Mouse (Mus musculus): ENCODE results near the gene Pofut1. TPM values are rescaled to one million over a fixed set of nuclear protein-coding genes. Genes with fewer than 3 reads are reported as not detected.
"Not testable (repeated sequence)": the region's sequence is repeated elsewhere in the genome, so short reads cannot be mapped to it uniquely, and the experiment has no call there.

Pofut1 gene
- total and polyA plus RNA-seq, 2 experiments, result 6.9 to 14.2 TPM

DNA sequence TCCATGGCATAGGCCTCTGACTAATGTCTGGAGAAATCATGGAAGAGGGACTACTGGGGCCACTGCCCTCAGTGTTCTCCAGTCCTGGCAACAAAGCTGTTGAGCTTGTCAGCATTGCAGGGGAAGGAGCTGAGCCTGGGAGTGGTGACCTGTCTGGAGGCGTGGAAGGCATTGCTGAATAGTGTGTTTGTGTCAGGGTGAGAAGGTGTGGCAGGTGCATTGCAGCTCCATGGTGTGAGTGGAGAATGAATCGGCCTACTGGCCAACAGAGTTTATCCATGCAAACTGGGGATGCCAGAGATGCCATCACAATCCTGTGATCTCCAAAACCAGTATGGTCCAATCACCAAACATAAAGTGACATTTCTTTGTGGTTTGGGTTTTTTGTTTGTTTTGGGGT, 15.3 kb downstream of the Pofut1 start:
- no peaks in the 10 kb centered on the region for H3K27me3 ChIP-seq (ENCODE audit: control insufficient read depth, insufficient read depth, low read length)
- H3K36me3 ChIP-seq (ENCODE audit: control insufficient read depth, insufficient read depth, low read length), result peaks cover 5% of the 10 kb centered on the region
- no peaks in the 10 kb centered on the region for H3K79me2 ChIP-seq (ENCODE audit: control insufficient read depth, insufficient read depth, low read length)
- WGBS, result 93% methylated on average over 2 of the region's 2 CpGs
- no peak for DNase-seq (ENCODE audit: extremely low read depth, low read depth, low spot score)
- H3K27ac ChIP-seq (replicated peaks; ENCODE audit: insufficient read depth, low read depth, low read length), result no peak overlapping the region
- H3K4me1 ChIP-seq (ENCODE audit: control insufficient read depth, insufficient read depth, low read length), result no peaks in the 10 kb centered on the region
- no peak overlapping the region for H3K4me3 ChIP-seq (ENCODE audit: insufficient read depth, low read depth, low read length)
- no peak for TF ChIP-seq CTCF (IDR thresholded peaks at IDR 0.05; ENCODE audit: low read depth, low read length)
- TF ChIP-seq POLR2A (IDR thresholded peaks at IDR 0.05; ENCODE audit: extremely low read depth, insufficient read depth, low read length), result no peak
- no peak overlapping the region for H3K9ac ChIP-seq (ENCODE audit: low read depth, low read length)

DNA sequence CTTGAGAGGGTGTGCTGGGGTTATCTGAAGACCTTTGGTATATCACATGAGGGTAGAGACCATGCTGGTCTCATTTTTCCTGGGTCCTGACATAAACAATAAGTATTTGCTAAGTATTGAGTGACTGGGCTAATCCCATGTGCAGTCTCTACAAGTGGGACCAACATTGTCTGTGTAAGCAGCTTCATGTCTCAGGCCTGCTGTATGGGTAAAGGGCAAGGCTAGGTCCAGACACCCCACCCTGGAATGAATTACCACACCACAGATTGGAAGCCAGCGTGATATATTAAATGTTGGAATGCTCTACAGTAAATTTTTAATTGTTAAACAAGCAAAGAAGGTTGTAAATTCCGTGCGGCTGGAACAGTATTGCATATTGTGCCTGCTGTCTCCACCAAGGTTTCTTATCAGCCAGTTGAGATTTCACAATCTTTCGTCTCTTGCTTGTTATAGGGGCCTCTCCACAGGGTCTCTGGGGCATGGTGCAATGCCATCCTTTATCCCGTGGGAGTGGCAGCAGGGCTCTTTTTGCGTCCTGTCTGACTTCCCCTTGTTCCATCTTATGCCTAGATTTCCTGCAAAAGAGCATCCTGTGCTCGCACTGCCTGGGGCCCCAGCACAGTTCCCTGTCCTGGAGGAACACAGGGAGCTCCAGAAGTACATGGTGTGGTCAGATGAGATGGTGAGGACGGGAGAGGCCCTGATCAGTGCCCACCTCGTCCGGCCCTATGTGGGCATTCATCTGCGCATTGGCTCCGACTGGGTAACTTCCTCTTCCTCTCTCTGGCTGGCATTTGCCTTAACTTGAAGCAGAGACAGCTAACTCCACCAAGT, 17.9 kb downstream of the Pofut1 start:
- DNase-seq (ENCODE audit: extremely low read depth, low read depth, low spot score), result no peak
- Histone ChIP-seq H3K4me3 (ENCODE audit: insufficient read depth, low read depth, low read length) (no peak overlapping the region), H3K36me3 (ENCODE audit: control insufficient read depth, insufficient read depth, low read length) (peaks cover 2% of the 10 kb centered on the region; the same call in 1 of the 2 replicates)

DNA sequence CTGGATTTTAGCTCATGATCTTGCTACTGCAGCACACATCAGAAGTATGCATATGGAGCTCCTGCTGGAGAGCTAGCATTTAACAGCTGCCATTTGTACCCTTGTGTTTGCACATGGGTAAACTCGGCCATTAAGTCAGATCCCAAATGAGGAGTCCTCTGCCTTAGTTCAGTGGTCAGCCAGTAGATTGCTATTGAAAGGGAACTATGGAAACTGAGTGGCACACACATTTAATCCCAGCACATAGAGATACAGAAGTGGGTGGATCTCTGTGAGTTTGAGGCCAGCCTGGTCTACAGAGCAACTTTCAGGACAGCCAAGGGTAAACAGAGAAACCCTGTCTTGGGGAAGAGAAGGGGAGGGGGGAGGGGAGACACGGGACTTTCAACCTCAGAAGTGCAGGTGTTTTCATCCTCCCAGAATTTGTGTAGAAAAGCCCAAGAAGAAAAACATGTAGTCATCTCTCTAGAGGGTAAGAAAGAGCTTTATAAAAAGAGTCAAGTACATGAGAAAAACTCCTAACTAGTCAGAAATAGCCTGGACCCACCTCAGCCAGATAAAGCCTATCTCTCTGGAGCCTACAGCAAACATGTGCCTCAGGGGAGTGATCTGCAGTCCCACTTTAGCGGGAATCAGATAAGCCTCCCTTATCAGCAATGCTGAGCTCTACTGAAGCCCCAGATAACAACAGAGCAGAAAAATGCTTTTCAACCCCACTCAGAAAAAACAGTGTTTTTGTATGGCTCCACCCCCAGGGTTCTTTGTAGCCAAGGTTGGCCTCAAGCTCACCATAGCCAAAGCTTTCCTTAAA, 18.7 kb downstream of the Pofut1 start:
- no peaks in the 10 kb centered on the region for H3K79me2 ChIP-seq (ENCODE audit: control insufficient read depth, insufficient read depth, low read length)
- no peaks in the 10 kb centered on the region for H3K4me1 ChIP-seq (ENCODE audit: control insufficient read depth, insufficient read depth, low read length)
- 83% methylated on average over 3 of the region's 3 CpGs for WGBS
- TF ChIP-seq POLR2A (IDR thresholded peaks at IDR 0.05; ENCODE audit: extremely low read depth, insufficient read depth, low read length), result no peak
- H3K36me3 ChIP-seq (ENCODE audit: control insufficient read depth, insufficient read depth, low read length), result peaks cover 2% of the 10 kb centered on the region; the same call in 1 of the 2 replicates
- DNase-seq (ENCODE audit: extremely low read depth, low read depth, low spot score), result no peak
- no peak overlapping the region for H3K4me3 ChIP-seq (ENCODE audit: insufficient read depth, low read depth, low read length)
- H3K27me3 ChIP-seq (ENCODE audit: control insufficient read depth, insufficient read depth, low read length), result no peaks in the 10 kb centered on the region
- no peak overlapping the region for H3K27ac ChIP-seq (replicated peaks; ENCODE audit: insufficient read depth, low read depth, low read length)
- H3K9ac ChIP-seq (ENCODE audit: low read depth, low read length), result no peak overlapping the region

More for the DNA sequence above, 17.9 kb downstream of the Pofut1 start:
- TF ChIP-seq CTCF (IDR thresholded peaks at IDR 0.05; ENCODE audit: low read depth, low read length), result no peak
- TF ChIP-seq POLR2A (IDR thresholded peaks at IDR 0.05; ENCODE audit: extremely low read depth, insufficient read depth, low read length), result no peak
- no peaks in the 10 kb centered on the region for H3K79me2 ChIP-seq (ENCODE audit: control insufficient read depth, insufficient read depth, low read length)
- H3K27me3 ChIP-seq (ENCODE audit: control insufficient read depth, insufficient read depth, low read length), result no peaks in the 10 kb centered on the region
- no peak overlapping the region for H3K27ac ChIP-seq (replicated peaks; ENCODE audit: insufficient read depth, low read depth, low read length)
- 80% methylated on average over 12 of the region's 12 CpGs for WGBS
- H3K9ac ChIP-seq (ENCODE audit: low read depth, low read length), result no peak overlapping the region
- no peaks in the 10 kb centered on the region for H3K4me1 ChIP-seq (ENCODE audit: control insufficient read depth, insufficient read depth, low read length)

DNA sequence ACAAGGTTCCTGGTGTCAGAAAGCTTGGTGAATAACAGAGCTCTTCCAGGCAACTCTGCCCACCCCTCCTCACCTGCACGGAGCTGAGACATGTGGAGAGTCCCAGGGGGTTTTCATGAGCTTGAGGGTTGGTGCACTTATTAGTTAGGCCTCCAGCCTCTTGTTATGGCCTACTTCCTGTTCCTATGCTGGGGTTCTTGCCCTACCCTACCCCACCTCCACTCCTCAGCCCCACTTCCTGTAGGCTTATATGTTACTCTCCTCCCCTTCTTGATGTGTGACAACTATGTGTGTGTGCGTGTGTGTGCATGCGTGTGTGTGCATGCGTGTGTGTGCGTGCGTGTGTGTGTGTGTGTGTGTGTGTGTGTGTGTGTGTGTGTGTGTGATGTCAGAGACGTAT, 21.7 kb downstream of the Pofut1 start:
- WGBS, result 93% methylated on average over 7 of the region's 7 CpGs
- DNase-seq (ENCODE audit: extremely low read depth, low read depth, low spot score), result no peak
- H3K79me2 ChIP-seq (ENCODE audit: control insufficient read depth, insufficient read depth, low read length), result no peaks in the 10 kb centered on the region
- H3K27me3 ChIP-seq (ENCODE audit: control insufficient read depth, insufficient read depth, low read length), result no peaks in the 10 kb centered on the region
- H3K4me3 ChIP-seq (ENCODE audit: insufficient read depth, low read depth, low read length), result no peak overlapping the region
- H3K36me3 ChIP-seq (ENCODE audit: control insufficient read depth, insufficient read depth, low read length), result peaks cover 2% of the 10 kb centered on the region; the same call in 1 of the 2 replicates
- no peak overlapping the region for H3K27ac ChIP-seq (replicated peaks; ENCODE audit: insufficient read depth, low read depth, low read length)
- H3K9ac ChIP-seq (ENCODE audit: low read depth, low read length), result no peak overlapping the region
- no peaks in the 10 kb centered on the region for H3K4me1 ChIP-seq (ENCODE audit: control insufficient read depth, insufficient read depth, low read length)
- no peak for TF ChIP-seq POLR2A (IDR thresholded peaks at IDR 0.05; ENCODE audit: extremely low read depth, insufficient read depth, low read length)

DNA sequence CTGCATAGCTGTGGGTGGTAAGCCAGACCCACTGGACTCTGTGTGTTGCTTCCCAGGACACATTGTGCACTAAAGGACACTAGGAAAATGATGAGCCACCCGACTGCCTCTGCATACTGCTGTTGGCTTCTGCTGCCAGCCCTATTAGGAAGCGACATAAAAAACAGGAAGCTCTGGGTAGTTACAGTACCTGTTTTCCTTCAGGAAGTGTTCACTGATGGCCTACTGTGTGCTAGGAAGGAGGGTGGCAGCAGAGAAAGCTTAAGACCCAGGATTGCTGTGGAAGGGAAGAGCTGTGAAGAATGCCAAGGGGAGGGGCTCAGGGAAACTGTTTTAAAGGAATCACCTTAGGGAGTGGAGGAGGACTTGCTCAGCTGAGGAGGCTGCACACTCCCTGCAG, 26.0 kb downstream of the Pofut1 start:
- no peak for DNase-seq (ENCODE audit: extremely low read depth, low read depth, low spot score)
- Histone ChIP-seq H3K9ac (ENCODE audit: low read depth, low read length) (no peak overlapping the region), H3K4me3 (ENCODE audit: insufficient read depth, low read depth, low read length) (no peak overlapping the region), H3K27me3 (ENCODE audit: control insufficient read depth, insufficient read depth, low read length) (no peaks in the 10 kb centered on the region), H3K4me1 (ENCODE audit: control insufficient read depth, insufficient read depth, low read length) (no peaks in the 10 kb centered on the region), H3K36me3 (ENCODE audit: control insufficient read depth, insufficient read depth, low read length) (no peaks in the 10 kb centered on the region; the same call in 1 of the 2 replicates), H3K79me2 (ENCODE audit: control insufficient read depth, insufficient read depth, low read length) (no peaks in the 10 kb centered on the region), H3K27ac (replicated peaks; ENCODE audit: insufficient read depth, low read depth, low read length) (no peak overlapping the region)
- TF ChIP-seq POLR2A (IDR thresholded peaks at IDR 0.05; ENCODE audit: extremely low read depth, insufficient read depth, low read length) (no peak), CTCF (IDR thresholded peaks at IDR 0.05; ENCODE audit: low read depth, low read length) (no peak)
- 82% methylated on average over 2 of the region's 2 CpGs for whole genome bisulfite sequencing

DNA sequence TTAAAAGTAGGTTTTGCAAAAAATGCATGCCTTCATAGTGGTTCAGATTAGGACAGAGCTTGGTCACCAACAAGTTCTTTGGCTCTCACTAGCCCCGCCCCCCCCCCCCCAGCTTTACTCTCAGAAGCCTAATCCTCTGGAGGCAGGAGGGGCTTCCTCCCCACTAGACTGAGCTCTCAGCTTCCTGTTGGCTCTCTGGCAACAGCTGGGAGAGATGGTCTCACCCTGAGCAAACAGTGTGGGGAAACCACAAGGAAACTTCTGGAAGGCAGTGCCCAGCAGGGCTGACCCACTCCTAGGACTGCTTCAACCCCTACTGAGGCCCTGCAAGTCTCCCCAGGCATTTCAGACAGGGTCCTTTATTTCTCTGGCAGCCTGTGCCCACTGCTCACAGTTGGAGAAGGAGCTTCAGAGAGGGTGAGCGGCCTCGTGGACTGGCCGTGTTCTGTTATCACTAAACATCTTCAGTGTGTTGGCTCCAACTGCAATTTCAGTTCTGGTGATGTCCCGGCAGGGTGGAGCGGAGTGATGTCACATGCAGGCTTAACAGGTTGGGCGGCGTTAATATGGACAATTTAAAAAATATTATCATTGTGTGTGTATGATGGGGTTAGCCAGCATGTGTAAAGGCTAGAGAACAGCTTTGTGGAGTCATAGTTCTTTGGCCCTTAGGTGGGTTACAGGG, 29.0 kb downstream of the Pofut1 start:
- not testable (repeated sequence) for H3K4me3 ChIP-seq (ENCODE audit: insufficient read depth, low read depth, low read length); H3K9ac ChIP-seq (ENCODE audit: low read depth, low read length); DNase-seq (ENCODE audit: extremely low read depth, low read depth, low spot score); H3K4me1 ChIP-seq (ENCODE audit: control insufficient read depth, insufficient read depth, low read length); H3K79me2 ChIP-seq (ENCODE audit: control insufficient read depth, insufficient read depth, low read length); H3K27ac ChIP-seq (replicated peaks; ENCODE audit: insufficient read depth, low read depth, low read length); H3K36me3 ChIP-seq (ENCODE audit: control insufficient read depth, insufficient read depth, low read length); H3K27me3 ChIP-seq (ENCODE audit: control insufficient read depth, insufficient read depth, low read length)
- 64% methylated on average over 8 of the region's 8 CpGs for WGBS

DNA sequence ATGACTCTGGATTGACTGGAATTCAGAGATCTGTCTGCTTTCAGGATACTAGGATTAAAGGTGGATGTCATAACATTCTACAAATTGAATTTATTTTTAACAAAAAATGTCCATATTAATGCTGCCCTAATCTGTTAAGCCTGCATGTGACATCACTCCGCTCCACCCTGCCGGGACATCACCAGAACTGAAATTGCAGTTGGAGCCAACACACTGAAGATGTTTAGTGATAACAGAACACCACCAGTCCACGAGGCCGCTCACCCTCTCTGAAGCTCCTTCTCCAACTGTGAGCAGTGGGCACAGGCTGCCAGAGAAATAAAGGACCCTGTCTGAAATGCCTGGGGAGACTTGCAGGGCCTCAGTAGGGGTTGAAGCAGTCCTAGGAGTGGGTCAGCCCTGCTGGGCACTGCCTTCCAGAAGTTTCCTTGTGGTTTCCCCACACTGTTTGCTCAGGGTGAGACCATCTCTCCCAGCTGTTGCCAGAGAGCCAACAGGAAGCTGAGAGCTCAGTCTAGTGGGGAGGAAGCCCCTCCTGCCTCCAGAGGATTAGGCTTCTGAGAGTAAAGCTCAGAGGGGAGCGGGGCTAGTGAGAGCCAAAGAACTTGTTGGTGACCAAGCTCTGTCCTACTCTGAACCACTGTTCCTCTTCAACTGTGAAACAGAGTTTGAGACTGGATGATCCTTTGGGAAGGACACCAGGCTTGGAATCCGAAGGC, 33.0 kb downstream of the Pofut1 start:
- 82% methylated on average over 6 of the region's 6 CpGs for WGBS
- H3K27ac ChIP-seq (replicated peaks; ENCODE audit: insufficient read depth, low read depth, low read length), result not testable (repeated sequence)

More for the DNA sequence above, 33.0 kb downstream of the Pofut1 start:
- not testable (repeated sequence) for H3K36me3 ChIP-seq (ENCODE audit: control insufficient read depth, insufficient read depth, low read length); DNase-seq (ENCODE audit: extremely low read depth, low read depth, low spot score); H3K27me3 ChIP-seq (ENCODE audit: control insufficient read depth, insufficient read depth, low read length); H3K4me3 ChIP-seq (ENCODE audit: insufficient read depth, low read depth, low read length); H3K79me2 ChIP-seq (ENCODE audit: control insufficient read depth, insufficient read depth, low read length); H3K4me1 ChIP-seq (ENCODE audit: control insufficient read depth, insufficient read depth, low read length); H3K9ac ChIP-seq (ENCODE audit: low read depth, low read length)

Measured in liver, adult 2 months (tissue).